Mouse (Mus musculus) intestine, embryonic 15.5 days (tissue): ENCODE results near the gene Pced1b. TPM values are rescaled to one million over a fixed set of nuclear protein-coding genes. Genes with fewer than 3 reads are reported as not detected.
"Not testable (repeated sequence)": the region's sequence is repeated elsewhere in the genome, so short reads cannot be mapped to it uniquely, and the experiment has no call there.

Experiments used
- ATAC-seq: fragments of 200-750 bp; cut with Nextera tagmentation; 2 replicates; pipeline ENCODE4 v1.8.0; 2017; ENCODE audit warnings: moderate TSS enrichment, moderate library complexity
- H3K27ac ChIP-seq: fragments of 300-500 bp; sonication (generic); 2 replicates; pipeline ENCODE4 v1.5.1; 2015; ENCODE audit warnings: mild to moderate bottlenecking, inconsistent platforms
- H3K27me3 ChIP-seq: fragments of 300-500 bp; sonication (generic); replicated peaks from 2 replicates; pipeline ENCODE4 v1.6.1; 2015; ENCODE audit warnings: inconsistent platforms
- H3K36me3 ChIP-seq: fragments of 300-500 bp; sonication (generic); 2 replicates; pipeline ENCODE4 v1.6.1; 2015; ENCODE audit warnings: inconsistent platforms
- H3K4me1 ChIP-seq: fragments of 300-500 bp; sonication (generic); replicated peaks from 2 replicates; pipeline ENCODE4 v1.6.1; 2015; ENCODE audit warnings: inconsistent platforms
- H3K4me2 ChIP-seq: fragments of 300-500 bp; sonication (generic); replicated peaks from 2 replicates; pipeline ENCODE4 v1.6.1; 2015; ENCODE audit warnings: mild to moderate bottlenecking, inconsistent platforms
- H3K4me3 ChIP-seq: fragments of 300-500 bp; sonication (generic); replicated peaks from 2 replicates; pipeline ENCODE4 v1.5.1; 2015; ENCODE audit warnings: inconsistent platforms
- H3K9ac ChIP-seq: fragments of 300-500 bp; sonication (generic); 2 replicates; pipeline ENCODE4 v1.6.1; 2015; ENCODE audit warnings: inconsistent platforms
- H3K9me3 ChIP-seq: fragments of 300-500 bp; sonication (generic); 2 replicates; pipeline ENCODE4 v1.6.1; 2016; ENCODE audit warnings: inconsistent platforms
- WGBS: fragments of 180-500 bp; shearing (Covaris S2); methylation state at CpG from one replicate; pipeline ENCODE4 v1.1.7; 2015; 5-methylcytosine and 5-hydroxymethylcytosine counted together
- polyA plus RNA-seq: library from polyadenylated mRNA; unstranded; fragments of >200 nt; fragmentation: Nextera tagmentation; extraction: Ambion mirVana; gene quantifications from 2 replicates; pipeline ENCODE4 v1.2.1, GENCODE M21; 2015

The Pced1b gene
- 3.4 and 4.0 TPM in 2 replicates for polyA plus RNA-seq

- Histone ChIP-seq H3K27me3 (peaks cover 11% of the 10 kb centered on the region; the same call in 1 of the 2 replicates), H3K27ac (peak within 1 kb of the TSS; percentile 87), H3K36me3 (no peaks in the 10 kb centered on the region), H3K4me1 (no peaks in the 10 kb centered on the region), H3K9ac (peak within 1 kb of the TSS; percentile 85), H3K9me3 (no peaks in the 10 kb centered on the region), H3K4me3 (peak within 1 kb of the TSS; percentile 82), H3K4me2 (peak within 1 kb of the TSS; percentile 94)
- peak; percentile 92 for ATAC-seq
- 0% methylated on average over 93 of the region's 125 CpGs for WGBS
Measured at GRCm38 (mm10) chr15:97246911-97247790, at the start of gene Pced1b, which contains the start of gene Amigo2. TSS of gene Pced1b (plus strand) at chr15:97247107. TSS of gene Amigo2 (minus strand) at chr15:97247287.

GRCm38 (mm10) chr15:97204889-97205288 is 42.0 kb upstream of the Pced1b start:
- no peaks in the 10 kb centered on the region for H3K9me3 ChIP-seq
- no peak overlapping the region for H3K27ac ChIP-seq
- no peaks in the 10 kb centered on the region for H3K27me3 ChIP-seq
- H3K4me3 ChIP-seq: no peak overlapping the region
- no peak overlapping the region for H3K9ac ChIP-seq
- no peaks in the 10 kb centered on the region for H3K4me1 ChIP-seq
- no peaks in the 10 kb centered on the region for H3K36me3 ChIP-seq
- no peak overlapping the region for H3K4me2 ChIP-seq
- 78% methylated on average over 3 of the region's 3 CpGs for WGBS
- ATAC-seq: no peak

GRCm38 (mm10) chr15:97205776-97206175 is 41.1 kb upstream of the Pced1b start:
- no peak for ATAC-seq
- Histone ChIP-seq H3K4me3 (no peak overlapping the region), H3K4me2 (no peak overlapping the region), H3K9me3 (no peaks in the 10 kb centered on the region), H3K27ac (no peak overlapping the region), H3K36me3 (no peaks in the 10 kb centered on the region), H3K4me1 (no peaks in the 10 kb centered on the region), H3K9ac (no peak overlapping the region), H3K27me3 (no peaks in the 10 kb centered on the region)
- WGBS: 87% methylated on average over 10 of the region's 10 CpGs

- Histone ChIP-seq H3K27me3 (no peaks in the 10 kb centered on the region), H3K27ac (no peak overlapping the region), H3K4me1 (no peaks in the 10 kb centered on the region), H3K9ac (no peak overlapping the region), H3K4me3 (no peak overlapping the region), H3K4me2 (no peak overlapping the region), H3K36me3 (no peaks in the 10 kb centered on the region), H3K9me3 (no peaks in the 10 kb centered on the region)
- WGBS: 97% methylated on average over 8 of the region's 8 CpGs
- no peak for ATAC-seq
Measured at GRCm38 (mm10) chr15:97206506-97206905, 40.4 kb upstream of the Pced1b start.

- WGBS: 81% methylated on average over 3 of the region's 3 CpGs
Measured at GRCm38 (mm10) chr15:97209754-97210153, 37.2 kb upstream of the Pced1b start.

GRCm38 (mm10) chr15:97212501-97213477 is 34.1 kb upstream of the Pced1b start:
- H3K4me2 ChIP-seq: no peak overlapping the region
- H3K4me1 ChIP-seq: no peaks in the 10 kb centered on the region
- ATAC-seq: no peak
- 73% methylated on average over 17 of the region's 17 CpGs for WGBS
- H3K9ac ChIP-seq: no peak overlapping the region
- H3K36me3 ChIP-seq: no peaks in the 10 kb centered on the region
- no peak overlapping the region for H3K27ac ChIP-seq
- no peaks in the 10 kb centered on the region for H3K27me3 ChIP-seq
- H3K4me3 ChIP-seq: no peak overlapping the region
- H3K9me3 ChIP-seq: no peaks in the 10 kb centered on the region

More at GRCm38 (mm10) chr15:97209754-97210153, 37.2 kb upstream of the Pced1b start:
- H3K36me3 ChIP-seq, H3K4me2 ChIP-seq, H3K4me1 ChIP-seq, ATAC-seq, H3K4me3 ChIP-seq, H3K9ac ChIP-seq, H3K9me3 ChIP-seq, H3K27me3 ChIP-seq, H3K27ac ChIP-seq: not testable (repeated sequence)

GRCm38 (mm10) chr15:97216843-97217242 is 30.1 kb upstream of the Pced1b start:
- Histone ChIP-seq H3K4me2 (no peak overlapping the region), H3K9ac (no peak overlapping the region), H3K36me3 (no peaks in the 10 kb centered on the region), H3K27me3 (no peaks in the 10 kb centered on the region), H3K9me3 (no peaks in the 10 kb centered on the region), H3K4me1 (no peaks in the 10 kb centered on the region), H3K4me3 (no peak overlapping the region), H3K27ac (no peak overlapping the region)
- 79% methylated on average over 5 of the region's 5 CpGs for WGBS
- no peak for ATAC-seq

- ATAC-seq: no peak
- no peak overlapping the region for H3K4me3 ChIP-seq
- H3K27me3 ChIP-seq: no peaks in the 10 kb centered on the region
- H3K9me3 ChIP-seq: no peaks in the 10 kb centered on the region
- H3K27ac ChIP-seq: no peak overlapping the region
- H3K36me3 ChIP-seq: no peaks in the 10 kb centered on the region
- WGBS: 68% methylated on average over 10 of the region's 10 CpGs
- H3K4me1 ChIP-seq: no peaks in the 10 kb centered on the region
- no peak overlapping the region for H3K4me2 ChIP-seq
- no peak overlapping the region for H3K9ac ChIP-seq
Measured at GRCm38 (mm10) chr15:97223431-97223830, 23.5 kb upstream of the Pced1b start.

- Histone ChIP-seq H3K27me3 (no peaks in the 10 kb centered on the region), H3K4me3 (no peak overlapping the region), H3K27ac (no peak overlapping the region), H3K36me3 (no peaks in the 10 kb centered on the region), H3K4me1 (no peaks in the 10 kb centered on the region), H3K4me2 (no peak overlapping the region), H3K9ac (no peak overlapping the region), H3K9me3 (no peaks in the 10 kb centered on the region)
- 59% methylated on average over 8 of the region's 8 CpGs for WGBS
- ATAC-seq: no peak
Measured at GRCm38 (mm10) chr15:97224003-97224402, 22.9 kb upstream of the Pced1b start.

- no peaks in the 10 kb centered on the region for H3K36me3 ChIP-seq
- no peak overlapping the region for H3K27ac ChIP-seq
Measured at GRCm38 (mm10) chr15:97229494-97230077, 17.3 kb upstream of the Pced1b start.

GRCm38 (mm10) chr15:97234076-97234475 is 12.8 kb upstream of the Pced1b start:
- H3K36me3 ChIP-seq: no peaks in the 10 kb centered on the region
- H3K4me1 ChIP-seq: no peaks in the 10 kb centered on the region
- no peak overlapping the region for H3K27ac ChIP-seq
- H3K9me3 ChIP-seq: no peaks in the 10 kb centered on the region
- WGBS: 88% methylated on average over 6 of the region's 6 CpGs
- ATAC-seq: no peak
- no peaks in the 10 kb centered on the region for H3K27me3 ChIP-seq
- H3K4me3 ChIP-seq: no peak overlapping the region
- no peak overlapping the region for H3K9ac ChIP-seq
- H3K4me2 ChIP-seq: no peak overlapping the region

More at GRCm38 (mm10) chr15:97229494-97230077, 17.3 kb upstream of the Pced1b start:
- no peak overlapping the region for H3K9ac ChIP-seq
- 61% methylated on average over 11 of the region's 11 CpGs for WGBS
- no peak overlapping the region for H3K4me3 ChIP-seq
- ATAC-seq: no peak
- H3K27me3 ChIP-seq: no peaks in the 10 kb centered on the region
- H3K4me1 ChIP-seq: no peaks in the 10 kb centered on the region
- H3K9me3 ChIP-seq: no peaks in the 10 kb centered on the region
- no peak overlapping the region for H3K4me2 ChIP-seq

GRCm38 (mm10) chr15:97235183-97235582 is 11.7 kb upstream of the Pced1b start:
- H3K36me3 ChIP-seq: no peaks in the 10 kb centered on the region
- H3K4me2 ChIP-seq: no peak overlapping the region
- ATAC-seq: no peak
- no peak overlapping the region for H3K4me3 ChIP-seq
- WGBS: 22% methylated on average over 7 of the region's 7 CpGs
- H3K27ac ChIP-seq: no peak overlapping the region
- no peak overlapping the region for H3K9ac ChIP-seq
- no peaks in the 10 kb centered on the region for H3K4me1 ChIP-seq
- H3K27me3 ChIP-seq: no peaks in the 10 kb centered on the region
- no peaks in the 10 kb centered on the region for H3K9me3 ChIP-seq
